Mouse (Mus musculus): ENCODE measurements around the gene Mvb12b. TPM values are rescaled to one million over a fixed set of nuclear protein-coding genes. Genes with fewer than 3 reads are reported as not detected.

Mvb12b gene
- total RNA-seq, 1 experiment from 2014 or later = 12.1 TPM

DNA sequence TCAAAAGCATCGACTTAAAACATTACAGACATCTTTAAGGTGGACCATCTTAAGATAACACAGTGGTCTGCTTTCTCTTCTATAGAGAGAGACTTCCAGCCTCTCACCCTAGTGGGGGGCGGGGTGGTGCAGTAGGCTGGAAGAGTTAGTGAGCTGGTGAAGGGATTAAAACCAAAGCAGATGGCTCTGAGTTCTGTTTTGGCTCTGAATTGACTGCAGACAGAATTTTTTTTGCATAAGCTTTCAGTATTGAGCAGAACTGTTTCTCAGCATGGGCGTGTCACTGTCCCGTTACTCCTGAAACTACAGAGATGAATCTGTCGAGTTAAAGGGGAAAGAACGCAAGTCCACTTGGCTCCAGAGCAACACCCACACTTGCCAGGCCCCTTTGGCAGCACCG is 4.6 kb upstream of the Mvb12b start:
- ATAC-seq (ENCODE audit: extremely low read depth, insufficient number of reproducible peaks, low FRiP score, poor library complexity, severe bottlenecking) = no peak

DNA sequence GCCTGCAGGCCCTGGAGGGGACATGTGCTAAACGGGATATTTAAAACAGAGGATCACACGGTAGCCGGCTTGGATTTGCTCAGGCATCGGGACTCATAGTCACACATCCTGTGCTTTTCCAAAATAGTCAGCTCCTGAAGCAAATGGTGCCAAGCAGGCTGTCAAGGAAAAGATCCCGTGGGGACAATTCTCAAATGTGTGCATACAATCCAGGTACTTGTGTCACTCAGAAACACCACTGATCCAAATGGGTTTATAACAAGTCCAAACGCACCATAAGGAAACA is 297 bp upstream of the Mvb12b start:
- no peak for ATAC-seq (ENCODE audit: extremely low read depth, insufficient number of reproducible peaks, low FRiP score, poor library complexity, severe bottlenecking)

DNA sequence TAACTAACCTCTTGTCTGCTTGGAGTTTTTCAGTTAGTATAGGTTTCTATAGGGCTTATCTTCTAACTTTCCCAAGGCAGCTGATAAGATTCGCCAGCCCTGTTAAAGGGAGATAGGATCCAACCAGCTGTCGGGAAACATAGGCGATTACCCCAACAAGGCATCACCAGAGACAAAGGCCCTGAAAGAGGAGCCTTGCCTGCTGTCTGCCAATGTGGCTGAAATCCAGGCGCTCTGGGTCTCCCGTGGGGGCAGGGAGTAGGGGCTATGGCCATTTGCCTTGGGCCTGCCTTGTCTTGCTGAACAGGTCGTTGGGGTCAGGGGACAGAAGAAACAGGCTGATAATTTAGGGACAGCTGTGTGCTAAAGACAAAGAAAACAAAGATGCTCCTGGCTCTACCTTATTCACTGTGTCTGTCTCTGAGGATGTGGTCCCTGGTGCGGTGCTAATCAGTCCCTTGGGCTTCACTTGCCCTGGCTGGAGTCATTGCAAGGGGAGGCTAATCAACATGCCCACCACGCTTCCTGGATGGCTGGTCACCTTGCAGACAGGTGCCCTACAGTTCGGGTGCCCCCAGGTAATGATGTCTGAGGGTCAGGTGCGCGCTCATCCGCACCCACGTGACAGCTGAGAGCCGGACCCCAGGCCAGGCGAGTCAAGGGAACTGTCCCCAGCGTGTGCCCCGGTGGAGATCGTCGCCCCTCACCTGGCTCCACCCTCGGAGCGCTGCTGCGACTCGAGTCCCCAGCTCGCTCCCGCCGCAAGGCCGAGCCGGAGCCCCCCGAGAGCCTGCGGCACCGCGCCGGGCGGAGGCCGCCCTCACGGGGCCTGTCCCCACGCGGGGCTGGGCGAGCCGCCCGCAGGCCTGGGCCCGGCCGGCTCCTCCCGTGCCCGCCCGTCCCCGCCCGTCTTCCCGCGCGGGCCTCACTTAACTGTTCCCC is 1.1 kb downstream of the Mvb12b start:
- ATAC-seq (ENCODE audit: extremely low read depth, insufficient number of reproducible peaks, low FRiP score, poor library complexity, severe bottlenecking) = peak; percentile 34; the same call in 1 of the 2 replicates

DNA sequence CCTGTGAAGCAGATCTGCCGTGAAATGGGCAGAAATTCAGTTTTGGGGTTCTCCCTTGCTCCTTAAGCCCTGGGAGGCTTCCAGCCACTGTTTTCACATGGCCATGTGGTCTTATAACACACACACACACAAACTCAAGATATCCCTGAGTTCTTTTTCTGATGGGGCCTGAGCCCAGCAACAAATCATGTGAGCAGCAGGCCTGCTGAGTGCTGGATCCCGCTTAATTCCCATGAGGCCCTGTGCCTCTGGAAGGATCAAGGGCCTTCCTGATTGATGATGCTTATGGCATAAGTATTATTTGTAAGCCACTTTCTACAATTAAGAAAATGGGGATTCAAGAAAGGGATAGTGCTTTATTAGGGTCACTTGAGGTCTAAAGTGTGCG is 2.5 kb downstream of the Mvb12b start:
- no peak for ATAC-seq (ENCODE audit: extremely low read depth, insufficient number of reproducible peaks, low FRiP score, poor library complexity, severe bottlenecking)

DNA sequence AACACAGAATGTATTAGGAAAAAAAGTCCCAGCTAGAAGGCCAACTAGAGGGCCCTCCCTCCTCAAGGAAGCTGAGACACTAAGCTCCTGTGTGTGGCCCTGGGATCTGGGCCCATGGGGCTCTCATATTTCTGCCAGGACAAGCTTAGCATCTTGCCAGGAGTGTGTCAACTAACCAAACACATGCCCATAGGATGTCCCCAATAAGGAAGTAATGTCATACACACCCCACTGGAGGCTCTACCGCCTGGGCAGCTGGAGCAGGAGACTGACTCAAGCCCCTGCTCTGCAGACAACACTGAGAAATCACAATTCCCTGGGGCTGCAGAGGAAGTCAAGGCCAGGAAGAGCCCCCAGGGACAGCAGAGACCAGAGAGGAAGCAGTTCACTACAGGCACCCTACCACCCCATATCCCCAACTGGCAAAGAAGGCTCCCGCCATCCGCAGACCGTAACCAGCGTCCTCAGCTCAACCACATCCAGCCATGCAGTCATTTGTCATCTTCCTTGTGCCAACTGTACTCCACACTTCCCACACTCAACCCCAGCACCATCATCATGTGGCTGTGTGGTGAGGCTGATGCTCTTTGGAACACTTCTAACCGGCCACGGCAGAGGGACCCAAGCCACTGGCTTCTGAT is 3.0 kb downstream of the Mvb12b start:
- ATAC-seq (ENCODE audit: extremely low read depth, insufficient number of reproducible peaks, low FRiP score, poor library complexity, severe bottlenecking) = peak; percentile 28; the same call in 1 of the 2 replicates

DNA sequence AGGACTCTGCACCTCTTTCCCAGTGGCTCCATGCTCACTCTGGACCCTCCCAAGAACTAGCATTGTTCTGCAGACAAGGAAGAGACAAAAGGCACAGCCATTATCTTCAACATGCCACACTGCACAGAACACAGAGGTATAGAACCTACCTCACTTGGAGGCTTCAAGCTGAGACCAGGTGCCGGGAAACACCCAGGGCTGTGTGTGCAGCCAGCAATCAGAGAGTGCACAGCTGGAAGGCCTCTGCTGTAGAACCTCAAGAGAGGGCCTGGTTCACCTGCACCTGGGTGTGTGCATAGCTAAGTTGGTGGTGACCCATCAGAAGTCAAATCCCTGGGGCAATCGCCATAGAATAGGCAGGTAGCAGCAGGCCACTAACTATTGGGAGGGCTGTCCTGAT is 8.5 kb downstream of the Mvb12b start:
- ATAC-seq (ENCODE audit: extremely low read depth, insufficient number of reproducible peaks, low FRiP score, poor library complexity, severe bottlenecking) = no peak

DNA sequence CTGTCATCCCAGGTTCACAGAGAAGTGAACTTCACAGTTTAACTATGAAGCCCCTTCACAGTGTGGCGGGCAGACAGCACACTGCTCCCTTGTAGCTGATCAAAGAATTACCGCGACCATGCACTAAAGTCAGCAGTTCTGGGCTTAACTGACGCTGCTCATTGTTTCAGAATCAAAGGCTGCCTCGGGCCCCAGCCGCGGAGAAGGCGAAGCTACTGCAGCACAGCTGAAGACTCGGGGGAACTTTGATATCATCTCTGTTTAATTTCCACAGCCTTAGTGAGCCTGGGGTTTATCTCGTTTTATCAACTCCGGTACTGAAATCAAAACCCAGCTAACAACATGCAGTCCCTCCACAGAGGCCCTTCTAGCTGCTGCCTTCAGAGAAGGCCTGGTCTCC is 9.3 kb downstream of the Mvb12b start:
- no peak for ATAC-seq (ENCODE audit: extremely low read depth, insufficient number of reproducible peaks, low FRiP score, poor library complexity, severe bottlenecking)

DNA sequence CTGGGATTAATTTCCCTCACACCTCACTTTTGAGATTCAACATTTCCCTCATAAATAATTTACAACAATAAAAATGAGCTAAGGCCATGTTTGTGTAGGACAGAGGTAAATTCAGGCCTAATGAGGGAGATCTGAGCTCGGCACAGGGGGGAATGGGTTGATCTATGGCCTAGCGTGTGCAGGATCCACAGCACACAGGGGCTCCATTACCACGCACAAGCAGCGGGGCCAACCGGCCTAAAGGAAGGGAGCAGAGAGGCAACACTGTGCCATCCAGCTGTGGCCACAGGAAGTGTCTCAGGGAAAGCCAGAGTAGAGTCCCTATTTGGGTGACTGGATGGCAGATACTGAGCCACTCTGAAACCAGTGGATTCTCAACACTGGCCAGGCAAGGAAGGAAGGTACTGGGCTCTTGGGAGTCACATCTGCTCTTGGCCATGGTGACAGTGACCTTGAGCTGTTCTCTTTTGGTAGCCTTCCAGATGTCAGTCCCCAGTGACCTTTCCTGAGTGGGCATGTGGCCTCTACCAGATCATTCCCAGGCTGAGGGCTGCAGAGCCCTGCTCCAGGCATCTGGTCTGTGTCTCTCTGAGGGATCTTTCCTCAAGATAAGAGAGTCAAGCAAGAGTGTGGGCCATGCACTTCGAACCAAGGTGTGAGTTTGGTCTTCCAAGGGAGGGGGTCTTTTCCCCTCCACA is 9.9 kb downstream of the Mvb12b start:
- no peak for ATAC-seq (ENCODE audit: extremely low read depth, insufficient number of reproducible peaks, low FRiP score, poor library complexity, severe bottlenecking)

DNA sequence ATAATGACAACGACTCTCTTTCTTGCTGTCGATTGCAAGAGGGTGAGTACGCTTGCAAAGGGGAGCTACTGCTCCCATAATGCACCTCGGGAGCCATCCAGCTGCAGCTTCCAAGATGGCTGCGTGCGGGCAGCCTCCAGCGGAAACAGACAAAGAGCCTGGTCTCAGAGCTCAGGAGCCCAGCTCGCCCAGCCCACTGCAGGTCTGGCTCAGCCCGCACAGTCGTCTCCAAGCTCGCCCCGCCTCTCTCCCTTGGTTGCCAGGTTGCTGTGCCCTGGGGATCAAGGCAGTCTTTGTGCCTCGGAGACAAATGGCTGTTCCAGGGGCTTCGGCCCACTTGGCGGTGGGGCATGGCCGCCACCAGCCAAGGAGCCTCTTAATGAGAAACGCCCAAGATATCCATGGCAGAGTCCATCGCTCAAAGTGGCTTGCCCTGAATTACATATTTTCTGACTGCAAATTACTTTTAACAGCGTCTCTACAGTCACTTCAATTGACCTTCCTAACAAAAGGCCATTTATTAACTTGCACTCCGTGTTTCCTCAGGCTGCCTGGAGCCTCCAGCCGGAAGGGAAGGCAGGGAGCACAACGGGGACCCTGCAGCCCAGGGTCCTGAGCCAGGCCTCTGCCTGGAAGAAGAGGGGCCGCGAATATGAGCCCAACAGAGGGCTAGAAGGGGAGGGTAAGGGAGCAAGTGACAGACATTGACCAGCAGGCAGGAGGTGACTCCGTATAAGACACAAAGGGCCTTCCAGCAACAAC is 11.0 kb downstream of the Mvb12b start:
- ATAC-seq (ENCODE audit: extremely low read depth, insufficient number of reproducible peaks, low FRiP score, poor library complexity, severe bottlenecking) = no peak

DNA sequence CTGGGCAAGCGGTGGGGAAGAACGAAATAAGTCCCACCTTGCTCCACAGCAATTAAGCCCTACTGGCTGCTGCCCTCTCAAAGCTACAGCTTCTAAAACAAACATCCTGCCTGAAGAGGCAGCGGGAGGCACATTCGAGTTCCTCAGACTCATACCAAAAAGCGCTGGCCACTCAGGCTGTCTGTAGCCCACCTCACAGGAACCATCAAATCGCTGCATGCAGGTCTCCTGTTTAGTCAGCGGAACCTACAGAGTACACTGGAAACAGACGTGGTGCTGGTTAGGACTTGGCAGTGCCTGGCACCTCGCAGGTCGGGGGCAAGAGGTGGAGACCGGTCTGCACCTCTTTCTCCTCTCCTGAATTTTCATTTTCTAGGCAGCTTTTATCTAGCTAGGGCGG is 12.2 kb downstream of the Mvb12b start:
- ATAC-seq (ENCODE audit: extremely low read depth, insufficient number of reproducible peaks, low FRiP score, poor library complexity, severe bottlenecking) = no peak

DNA sequence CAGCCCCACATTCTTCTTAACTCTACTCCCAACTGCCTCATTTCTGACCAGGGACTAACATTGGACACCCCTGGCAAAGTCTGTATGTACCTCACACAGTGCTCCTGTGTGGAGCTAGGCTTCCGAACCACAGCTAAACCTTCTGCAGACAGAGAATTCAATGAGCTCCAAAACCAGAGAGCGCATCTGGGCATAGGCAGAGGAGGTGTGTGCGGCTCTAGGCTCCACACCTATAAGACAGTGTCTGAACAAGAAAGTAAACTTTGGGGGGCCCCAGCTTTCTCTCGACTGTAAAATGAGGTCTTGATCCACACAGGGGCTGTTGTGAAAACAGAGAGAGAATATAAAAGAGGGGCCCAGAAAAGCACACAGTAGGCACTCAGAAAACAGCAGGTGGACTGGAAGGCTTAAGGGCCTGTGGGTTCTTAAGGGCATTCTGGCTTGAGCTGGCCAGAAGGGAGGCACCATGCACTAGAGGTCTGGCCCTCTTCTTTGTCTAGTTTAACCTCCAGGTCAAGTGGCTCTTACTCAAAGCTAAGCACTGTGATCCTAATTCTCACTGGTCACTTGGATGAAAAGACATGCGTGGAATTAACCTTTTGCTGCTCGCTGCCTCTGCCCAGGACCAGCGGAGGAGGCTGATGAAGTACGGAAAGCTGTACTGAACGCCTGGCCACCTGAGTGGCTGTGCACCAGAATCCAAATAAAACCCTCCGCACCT is 12.7 kb downstream of the Mvb12b start:
- no peak for ATAC-seq (ENCODE audit: extremely low read depth, insufficient number of reproducible peaks, low FRiP score, poor library complexity, severe bottlenecking)

DNA sequence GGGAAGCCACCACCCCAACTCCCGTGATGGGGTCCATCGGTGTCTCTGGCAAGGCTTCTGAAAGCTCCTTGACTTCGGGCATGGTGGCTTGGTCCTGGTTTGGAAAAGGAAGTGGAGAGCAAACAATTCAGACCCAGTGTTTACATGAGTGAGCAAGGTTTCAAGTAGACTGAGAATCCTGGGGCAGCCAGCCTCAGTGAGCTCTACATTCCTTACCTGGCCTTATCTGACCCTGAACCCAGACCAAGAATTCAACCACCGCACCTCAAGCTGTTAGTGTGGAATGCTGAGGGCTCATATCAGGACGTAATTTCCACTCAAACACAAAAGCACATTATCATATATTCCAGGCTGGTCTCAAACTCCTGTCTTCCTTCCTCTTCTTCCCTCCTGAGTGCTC is 13.4 kb downstream of the Mvb12b start:
- ATAC-seq (ENCODE audit: extremely low read depth, insufficient number of reproducible peaks, low FRiP score, poor library complexity, severe bottlenecking) = no peak

DNA sequence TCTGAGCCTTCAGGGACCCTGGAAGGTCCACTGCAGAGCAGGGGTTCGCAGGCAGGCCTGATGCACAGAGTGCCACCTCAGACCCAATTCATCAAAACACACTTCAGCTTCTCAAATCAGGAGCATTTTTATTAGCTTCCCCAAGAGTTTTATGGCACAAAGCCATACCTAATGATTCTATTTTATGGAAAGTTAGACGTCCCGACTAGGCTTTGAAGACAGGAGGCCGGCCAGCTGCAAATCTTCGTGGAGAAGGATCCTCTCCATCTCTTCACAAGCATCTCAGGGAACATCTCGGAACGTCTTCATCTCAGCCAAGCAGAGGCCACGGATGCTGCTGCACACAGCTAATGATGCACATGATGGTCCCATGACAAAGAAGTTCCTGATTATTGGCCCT is 14.2 kb downstream of the Mvb12b start:
- ATAC-seq (ENCODE audit: extremely low read depth, insufficient number of reproducible peaks, low FRiP score, poor library complexity, severe bottlenecking) = no peak

DNA sequence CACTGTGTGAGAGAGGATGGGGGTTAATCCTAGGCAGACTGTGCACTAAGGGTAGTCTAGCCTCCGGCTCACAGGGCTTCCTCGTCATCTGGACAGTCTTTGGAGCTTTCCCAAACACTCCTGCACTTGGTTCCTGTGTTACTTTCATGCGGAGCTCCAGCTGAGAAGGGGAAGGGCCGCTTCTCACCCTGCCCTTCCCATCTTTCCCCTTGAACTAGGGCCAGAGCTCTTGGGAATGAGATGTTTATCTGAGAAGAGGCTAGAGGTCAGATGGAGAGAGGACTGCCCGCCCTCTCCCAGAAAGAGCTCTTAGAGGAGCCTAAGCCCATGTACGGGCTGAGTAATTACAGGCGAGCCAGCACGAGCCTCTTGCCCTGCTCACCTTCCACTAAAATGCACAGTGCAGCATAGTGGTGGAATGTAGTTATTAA is 14.9 kb downstream of the Mvb12b start:
- ATAC-seq (ENCODE audit: extremely low read depth, insufficient number of reproducible peaks, low FRiP score, poor library complexity, severe bottlenecking) = no peak

DNA sequence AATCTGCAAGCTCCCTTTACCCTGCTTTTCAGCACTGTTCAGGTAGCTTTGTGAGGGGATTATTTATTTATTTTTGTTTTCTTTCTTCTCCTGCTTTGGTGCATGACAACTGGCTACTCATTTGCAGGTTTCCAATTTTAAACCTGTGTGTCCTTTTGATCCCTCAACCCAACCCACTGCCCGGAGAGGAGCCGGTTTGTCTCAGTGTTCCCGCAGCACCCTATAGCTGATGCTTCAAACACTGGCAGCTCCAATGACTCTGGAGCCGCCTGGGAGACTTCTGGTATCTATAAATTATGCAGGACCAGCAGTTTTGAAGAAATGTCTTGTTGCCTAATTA is 16.6 kb downstream of the Mvb12b start:
- no peak for ATAC-seq (ENCODE audit: extremely low read depth, insufficient number of reproducible peaks, low FRiP score, poor library complexity, severe bottlenecking)

DNA sequence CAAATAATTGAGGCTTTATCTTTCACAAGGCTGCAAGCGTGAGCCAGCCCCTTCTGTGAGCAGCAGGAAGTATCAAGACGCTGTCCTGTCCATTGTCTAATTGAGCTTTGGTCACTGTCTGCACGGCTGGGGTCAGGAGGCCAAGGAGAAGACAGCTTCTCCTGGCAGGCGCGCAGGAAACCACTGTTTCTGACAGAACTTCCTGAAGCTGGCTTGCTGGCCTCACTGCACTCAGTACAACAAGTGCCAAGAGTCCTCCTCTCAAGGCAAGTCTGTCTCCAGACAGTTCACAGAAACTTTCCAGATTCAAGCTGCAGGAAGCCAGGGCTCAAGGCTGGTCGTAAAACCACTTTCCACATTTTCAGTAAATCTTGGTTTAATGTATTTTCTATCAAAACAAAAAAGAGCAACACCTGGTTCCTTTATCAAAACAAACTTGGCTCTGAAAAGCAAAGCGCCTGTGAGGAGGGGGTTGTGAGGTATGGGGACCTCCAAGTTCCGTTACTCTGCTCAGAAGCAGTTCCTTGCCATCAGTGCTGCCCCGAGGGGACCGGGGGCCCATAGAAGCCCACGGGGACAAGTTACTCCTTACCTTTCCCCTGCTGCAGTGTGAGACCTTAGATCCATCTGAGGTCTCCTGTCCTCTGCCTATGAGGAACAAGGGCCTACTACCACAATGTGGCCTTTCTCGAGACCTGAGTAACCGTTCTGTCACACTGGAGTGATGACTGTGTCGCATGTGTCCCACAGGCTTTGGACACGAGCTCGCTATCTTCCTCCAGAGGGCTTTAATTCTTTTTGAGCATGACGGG is 17.2 kb downstream of the Mvb12b start:
- no peak for ATAC-seq (ENCODE audit: extremely low read depth, insufficient number of reproducible peaks, low FRiP score, poor library complexity, severe bottlenecking)

DNA sequence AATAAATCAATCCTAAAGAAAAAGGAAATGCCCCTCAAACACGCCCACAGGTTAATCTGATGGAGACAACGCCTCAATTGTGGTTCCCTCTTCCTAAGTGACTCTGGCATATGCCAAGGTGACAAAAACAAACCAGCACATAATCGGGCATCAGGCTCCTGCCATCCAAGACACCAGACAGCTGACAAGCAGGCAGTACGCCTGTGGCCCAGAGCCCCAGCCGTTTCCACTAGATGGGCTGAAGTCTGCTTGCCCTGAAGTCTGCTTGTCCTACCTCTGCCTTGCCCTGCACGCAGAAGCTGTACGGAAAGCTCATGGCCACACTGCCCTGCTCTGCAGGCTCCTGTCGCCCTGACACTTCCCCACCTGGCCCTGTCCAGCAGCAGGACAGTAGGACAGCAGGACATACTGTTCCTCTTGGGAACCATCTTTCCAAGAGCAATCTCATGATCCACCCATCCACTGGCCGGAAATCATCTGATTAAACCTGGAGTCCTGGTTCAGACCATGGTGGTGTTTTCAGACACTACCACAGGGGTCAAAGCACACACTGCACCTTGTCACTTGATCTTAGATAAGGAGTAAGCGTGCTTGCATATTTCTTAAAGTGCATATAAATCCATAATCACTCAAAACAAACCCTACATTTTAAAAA is 17.9 kb downstream of the Mvb12b start:
- peak; percentile 22; the same call in 1 of the 2 replicates for ATAC-seq (ENCODE audit: extremely low read depth, insufficient number of reproducible peaks, low FRiP score, poor library complexity, severe bottlenecking)
